Mouse (Mus musculus): ENCODE measurements around the gene Ano10. TPM values are rescaled to one million over a fixed set of nuclear protein-coding genes. Genes with fewer than 3 reads are reported as not detected.

Ano10 gene
- total and polyA plus RNA-seq, 2 experiments from 2014 or later: 29.9 to 33.0 TPM

DNA sequence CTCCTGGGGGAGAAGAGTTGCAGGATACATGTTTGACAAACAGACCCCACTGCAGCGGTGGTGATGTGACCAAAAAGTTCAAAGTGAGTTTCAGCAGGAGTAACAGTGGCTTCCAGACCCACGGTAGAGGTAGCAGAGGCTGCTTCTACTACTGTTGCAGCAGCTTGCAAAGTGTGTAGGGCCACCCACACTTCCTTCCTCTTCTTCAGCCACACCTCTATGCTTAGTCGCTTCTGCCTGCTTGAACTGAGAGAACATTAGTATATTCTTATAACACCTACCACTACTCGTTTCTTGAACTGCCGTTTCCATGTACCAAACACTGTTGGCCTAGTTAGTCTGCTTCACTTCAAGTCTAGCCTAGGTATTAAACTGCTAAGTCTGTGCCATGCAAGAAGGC lies 165.5 kb downstream of the Ano10 start:
- Histone ChIP-seq H3K9me3 (ENCODE audit: low read length) (no peaks in the 10 kb centered on the region), H3K4me1 (ENCODE audit: insufficient read depth, low read length) (0 out of 2 replicates have a peak, but pooled peaks cover 3% of the 10 kb centered on the region), H3K27me3 (ENCODE audit: insufficient read depth, low read length) (no peaks in the 10 kb centered on the region), H3K4me2 (ENCODE audit: low read depth, low read length, poor library complexity, severe bottlenecking) (no peak overlapping the region), H3K36me3 (ENCODE audit: insufficient read depth, low read length) (0 out of 2 replicates have a peak, but pooled peaks cover 5% of the 10 kb centered on the region), H3K9ac (replicated peaks; ENCODE audit: low read length, poor library complexity, severe bottlenecking) (no peak overlapping the region), H3K4me3 (ENCODE audit: low read depth, low read length) (no peak overlapping the region), H3K27ac (ENCODE audit: low read depth, low read length) (no peak overlapping the region)
- ATAC-seq (ENCODE audit: low FRiP score) (no peak), DNase-seq (ENCODE audit: low spot score) (no peak)
- TF ChIP-seq CTCF (IDR thresholded peaks at IDR 0.05): no peak
- WGBS: 83% methylated on average over 5 of the region's 5 CpGs

DNA sequence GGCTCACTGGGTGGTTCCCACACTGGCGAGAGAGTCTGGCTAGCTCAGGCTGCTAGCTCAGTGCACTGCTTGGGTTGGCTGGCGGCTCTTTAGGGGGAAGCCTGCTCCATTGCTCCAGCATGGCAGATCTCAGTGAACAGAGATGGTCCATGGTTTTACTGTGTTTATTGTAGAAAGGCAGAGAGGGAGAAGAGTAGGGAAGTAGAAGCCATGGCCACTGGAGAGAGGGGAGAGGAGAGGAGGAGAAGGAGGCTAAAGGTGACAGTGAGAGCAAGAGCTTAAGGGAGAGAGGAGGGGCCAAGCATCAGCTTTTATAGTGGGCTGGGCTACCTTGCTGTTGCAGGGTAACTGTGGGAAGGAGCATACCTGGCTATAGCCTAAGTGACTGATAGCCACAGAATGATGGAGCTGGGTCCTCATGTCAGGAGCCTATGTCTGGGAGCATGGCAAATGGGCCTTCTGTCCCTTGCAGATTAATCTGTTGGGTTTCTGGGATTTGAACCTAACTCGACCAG lies 166.9 kb downstream of the Ano10 start:
- TF ChIP-seq CTCF (IDR thresholded peaks at IDR 0.05): no peak
- Histone ChIP-seq H3K4me1 (ENCODE audit: insufficient read depth, low read length) (0 out of 2 replicates have a peak, but pooled peaks cover 3% of the 10 kb centered on the region), H3K9me3 (ENCODE audit: low read length) (no peaks in the 10 kb centered on the region), H3K4me3 (ENCODE audit: low read depth, low read length) (no peak overlapping the region), H3K4me2 (ENCODE audit: low read depth, low read length, poor library complexity, severe bottlenecking) (no peak overlapping the region), H3K36me3 (ENCODE audit: insufficient read depth, low read length) (0 out of 2 replicates have a peak, but pooled peaks cover 5% of the 10 kb centered on the region), H3K27me3 (ENCODE audit: insufficient read depth, low read length) (no peaks in the 10 kb centered on the region), H3K27ac (ENCODE audit: low read depth, low read length) (no peak overlapping the region), H3K9ac (replicated peaks; ENCODE audit: low read length, poor library complexity, severe bottlenecking) (no peak overlapping the region)
- no peak for DNase-seq (ENCODE audit: low spot score)
- 47% methylated on average over 3 of the region's 3 CpGs for WGBS
- no peak for ATAC-seq (ENCODE audit: low FRiP score)

- H3K4me1 ChIP-seq (ENCODE audit: insufficient read depth, low read length): 0 out of 2 replicates have a peak, but pooled peaks cover 3% of the 10 kb centered on the region
- H3K4me3 ChIP-seq (ENCODE audit: low read depth, low read length): no peak overlapping the region
- no peak overlapping the region for H3K4me2 ChIP-seq (ENCODE audit: low read depth, low read length, poor library complexity, severe bottlenecking)
- ATAC-seq (ENCODE audit: low FRiP score) (no peak), DNase-seq (ENCODE audit: low spot score) (no peak)
- 69% methylated on average over 8 of the region's 8 CpGs for WGBS
- no peak for TF ChIP-seq CTCF (IDR thresholded peaks at IDR 0.05)
- no peaks in the 10 kb centered on the region for H3K36me3 ChIP-seq (ENCODE audit: insufficient read depth, low read length)
- H3K27ac ChIP-seq (ENCODE audit: low read depth, low read length): no peak overlapping the region
- H3K27me3 ChIP-seq (ENCODE audit: insufficient read depth, low read length): no peaks in the 10 kb centered on the region
- no peaks in the 10 kb centered on the region for H3K9me3 ChIP-seq (ENCODE audit: low read length)
- H3K9ac ChIP-seq (replicated peaks; ENCODE audit: low read length, poor library complexity, severe bottlenecking): no peak overlapping the region
Measured at GRCm38 (mm10) chr9:122126790-122127189, 167.4 kb downstream of the Ano10 start.

Small RNA genes lying within 50 kb of the gene (microRNA-seq; reads per million reads assigned to microRNA genes)
- not detected for gene Mir8106 (ENCODE audit: borderline number of aligned reads)

Other genes with a start within 250 kb of the Ano10 start
- gene Snrk, start 177.2 kb downstream of the Ano10 start, total RNA-seq (2014; rRNA removed): 90.5 and 101 TPM in 2 replicates
- 77.2 and 79.9 TPM in 2 replicates for gene Snrk, start 177.2 kb downstream of the Ano10 start, polyA plus RNA-seq (2015; fragmentation: Nextera tagmentation; extraction: Ambion mirVana)
- gene Abhd5, start 57.2 kb upstream of the Ano10 start, total RNA-seq (2014; rRNA removed): 32.7 and 52.2 TPM in 2 replicates
- 24.3 and 25.0 TPM in 2 replicates for gene Abhd5, start 57.2 kb upstream of the Ano10 start, polyA plus RNA-seq (2015; fragmentation: Nextera tagmentation; extraction: Ambion mirVana)